Mouse (Mus musculus): Measurements from ENCODE around the gene Dner.
"Not testable (repeated sequence)": the region's sequence is repeated elsewhere in the genome, so short reads cannot be mapped to it uniquely, and the experiment has no call there.

Gene Dner

DNA sequence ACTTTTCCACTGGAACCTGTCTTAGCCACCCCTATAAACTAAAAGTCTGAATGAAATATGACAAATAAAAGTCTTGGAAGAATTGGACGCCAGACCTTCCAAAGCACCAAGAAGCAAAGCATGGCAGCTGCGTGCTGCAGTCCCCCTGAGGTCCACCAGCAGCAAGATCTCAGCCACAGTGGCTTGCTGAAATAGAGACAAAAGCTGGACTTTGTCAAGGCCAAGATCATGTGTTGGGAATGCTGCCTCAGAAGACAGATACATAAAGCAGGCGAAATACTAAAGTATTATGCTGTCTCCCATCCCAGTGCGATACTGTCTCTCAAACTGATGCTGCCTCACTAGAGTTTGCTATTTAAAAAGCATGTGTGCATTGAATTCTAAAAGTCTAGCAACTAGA, 296.9 kb downstream of the Dner start:
- no peak for DNase-seq (ENCODE audit: extremely low spot score)

DNA sequence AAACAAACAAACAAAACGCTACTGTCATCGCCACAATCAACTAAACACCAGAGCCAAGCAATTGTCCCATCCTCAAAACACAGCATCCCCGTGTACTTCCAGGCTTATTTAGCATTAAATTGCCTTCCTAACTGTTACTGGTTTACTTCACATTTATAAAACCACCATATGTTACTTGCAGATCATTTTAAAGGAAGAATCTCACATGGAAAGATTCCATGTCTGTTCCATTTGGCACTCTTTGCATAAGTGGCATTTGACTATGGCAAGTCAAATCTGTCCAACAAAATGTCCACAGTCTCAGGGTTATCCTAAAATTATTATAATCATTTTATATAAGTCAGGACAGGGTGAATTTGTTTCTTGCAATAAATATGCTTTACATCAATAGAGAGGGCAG, 299.2 kb downstream of the Dner start:
- no peak for DNase-seq (ENCODE audit: extremely low spot score)

DNA sequence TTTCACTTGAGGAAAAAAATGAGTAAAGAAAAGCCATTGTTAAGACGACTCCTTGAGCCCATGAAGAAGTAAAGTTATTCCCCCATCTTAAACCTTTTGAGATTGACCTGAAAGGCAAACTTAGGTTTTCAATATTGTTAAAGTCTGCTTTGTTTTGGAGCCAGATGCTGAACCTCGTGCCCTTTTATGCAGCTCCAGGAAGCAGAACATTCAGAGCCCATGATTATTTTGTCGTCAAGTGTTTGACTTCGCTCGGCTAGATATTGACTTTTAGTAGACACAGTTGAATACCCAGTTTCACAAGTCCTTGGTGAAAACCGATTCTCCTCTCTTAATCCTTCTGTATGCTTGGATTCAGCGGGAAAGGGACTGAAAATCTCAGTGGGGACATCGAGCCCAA, 300.1 kb downstream of the Dner start:
- DNase-seq (ENCODE audit: extremely low spot score), result no peak

DNA sequence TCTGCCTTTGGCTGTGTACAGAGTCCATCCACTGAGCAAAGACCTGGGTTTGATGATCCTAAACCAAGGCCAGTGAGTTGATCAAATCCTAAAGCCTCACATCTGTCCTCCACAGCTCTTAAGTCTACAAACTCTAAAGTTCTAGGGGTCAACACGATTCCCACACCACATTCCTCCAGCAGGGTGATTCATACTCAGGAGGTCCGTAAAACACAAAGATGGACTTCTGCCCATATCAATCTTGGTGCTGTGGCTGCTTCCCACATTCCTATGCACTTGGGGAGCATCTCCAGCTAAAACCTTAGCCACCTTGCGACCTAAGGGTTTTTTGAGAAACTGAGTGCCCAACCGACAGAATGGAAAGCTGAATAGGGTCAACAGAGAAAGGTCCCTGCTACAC, 305.1 kb downstream of the Dner start:
- DNase-seq (ENCODE audit: extremely low spot score), result no peak

DNA sequence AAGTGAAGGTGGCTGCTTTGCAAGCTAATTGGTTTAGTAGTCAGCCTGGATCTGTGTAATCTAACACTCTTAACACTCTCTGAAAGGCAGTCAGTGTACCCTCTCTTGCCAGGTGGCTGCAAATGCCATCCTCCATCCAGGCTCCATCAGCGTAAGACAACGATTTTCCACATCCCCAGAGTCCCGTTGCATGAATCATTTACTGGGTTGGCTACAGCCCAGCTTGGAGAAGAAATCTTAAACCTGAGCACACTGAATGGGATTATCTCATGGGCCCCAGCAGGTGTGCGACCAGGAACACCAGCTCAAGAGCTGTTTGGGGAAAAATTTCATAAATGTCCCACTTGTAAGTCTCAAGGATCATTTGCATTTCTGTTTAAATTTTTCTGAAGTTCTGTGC, 308.4 kb downstream of the Dner start:
- no peak for DNase-seq (ENCODE audit: extremely low spot score)

DNA sequence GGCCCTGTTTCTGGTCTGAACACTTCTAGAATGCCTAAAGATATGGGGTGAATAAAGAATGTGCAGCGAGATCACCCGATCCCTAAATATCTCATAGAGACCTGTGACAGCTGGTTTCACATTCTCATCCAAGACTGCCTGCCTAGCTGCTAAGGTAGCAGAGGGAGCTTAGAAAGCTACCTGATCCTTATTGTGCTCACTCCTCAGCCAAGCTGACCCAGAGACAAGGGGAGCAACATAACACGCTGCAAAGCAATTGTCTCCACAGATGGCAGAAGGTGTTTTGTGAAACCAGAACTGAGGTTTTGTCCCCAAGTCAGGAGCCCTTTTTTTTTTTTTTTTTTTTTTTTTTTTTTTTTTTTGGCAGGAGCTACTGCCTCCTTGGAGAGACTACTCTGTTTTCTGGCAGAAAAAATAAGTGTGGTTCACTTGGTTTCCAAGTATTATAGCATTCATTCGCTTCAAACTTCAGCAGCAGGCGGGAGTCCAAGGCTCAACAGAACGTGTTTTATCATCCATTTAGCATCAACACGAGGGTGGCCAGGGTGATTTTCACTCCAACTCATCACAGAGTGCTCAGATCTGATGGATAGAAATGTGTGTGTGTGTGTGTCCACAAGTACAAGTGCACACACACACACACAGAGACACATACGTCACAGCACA, 309.4 kb downstream of the Dner start:
- DNase-seq (ENCODE audit: extremely low spot score), result no peak

DNA sequence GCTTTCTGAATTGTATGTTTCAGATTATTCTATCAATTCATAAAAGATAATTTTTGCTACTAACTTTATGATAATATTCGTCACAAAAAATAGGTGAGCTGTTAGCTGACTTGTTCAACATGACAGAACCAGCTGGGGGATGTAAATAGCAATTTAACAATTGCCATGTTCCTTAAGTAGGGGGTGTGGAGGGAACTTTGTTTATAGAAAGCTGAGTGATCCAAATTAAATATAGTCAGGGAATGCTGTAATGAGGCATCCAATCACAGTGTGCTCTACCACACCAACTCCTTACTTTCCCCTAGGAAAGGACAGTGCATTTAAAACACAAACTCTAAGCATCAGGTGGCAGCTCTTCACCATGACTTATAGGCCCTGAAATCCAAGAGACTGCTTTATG, 313.3 kb downstream of the Dner start:
- DNase-seq (ENCODE audit: extremely low spot score), result no peak

DNA sequence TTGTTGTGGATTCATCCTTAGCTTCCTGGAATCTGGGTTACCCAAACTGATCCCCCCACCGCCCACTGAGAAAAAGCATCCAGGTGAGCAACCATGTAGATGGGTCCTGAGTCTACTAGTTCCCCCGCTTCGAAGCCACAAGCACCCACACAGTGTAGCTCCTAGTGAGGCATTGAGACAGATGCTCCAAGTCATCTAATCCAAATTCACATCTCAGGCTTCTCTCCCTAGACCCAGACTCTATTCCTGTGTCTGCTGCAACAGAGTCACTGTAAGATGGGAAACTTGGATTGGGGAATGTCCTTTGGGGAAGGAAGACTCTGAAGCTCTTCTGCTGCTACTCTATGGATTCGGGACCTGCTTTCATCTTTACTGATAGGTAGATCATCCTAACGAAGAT, 314.0 kb downstream of the Dner start:
- DNase-seq (ENCODE audit: extremely low spot score), result no peak

DNA sequence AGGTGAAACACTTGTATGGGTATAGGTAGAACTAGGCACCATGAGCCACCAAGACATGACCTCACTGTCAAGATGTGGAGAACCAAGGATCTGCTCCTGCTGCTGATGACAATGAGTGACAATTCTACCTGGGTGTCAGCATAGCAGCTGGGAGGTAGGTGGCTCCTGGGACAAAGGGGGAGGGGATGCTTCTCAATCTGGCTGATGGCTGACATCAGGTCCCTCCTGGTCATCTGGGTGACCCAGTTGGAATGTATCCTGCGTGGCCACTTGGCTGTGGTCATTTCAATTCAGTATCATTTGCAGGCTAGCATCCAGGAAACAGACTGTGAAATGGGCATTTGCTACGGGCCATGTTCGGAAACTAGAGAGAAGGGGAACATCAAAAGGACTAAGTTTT, 315.1 kb downstream of the Dner start:
- no peak for DNase-seq (ENCODE audit: extremely low spot score)

DNA sequence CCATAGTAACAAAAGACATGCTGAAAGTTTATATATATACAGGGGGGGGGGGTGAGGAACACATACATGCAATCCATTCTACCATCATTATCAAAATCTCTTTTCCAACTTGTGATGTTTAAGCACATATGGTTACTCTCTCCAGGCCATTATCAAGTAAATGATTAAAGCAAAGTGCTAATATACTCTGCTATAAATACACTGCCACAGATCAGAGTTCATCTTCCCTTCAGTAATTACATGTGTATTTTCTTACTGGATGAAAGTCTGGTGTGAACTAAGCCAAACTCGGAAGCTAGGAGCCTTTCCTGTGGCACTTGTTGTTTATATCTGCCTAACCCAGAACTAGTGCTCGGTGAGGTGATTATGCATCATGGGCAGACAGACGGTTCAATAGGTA, 328.3 kb downstream of the Dner start:
- DNase-seq (ENCODE audit: extremely low spot score), result no peak

DNA sequence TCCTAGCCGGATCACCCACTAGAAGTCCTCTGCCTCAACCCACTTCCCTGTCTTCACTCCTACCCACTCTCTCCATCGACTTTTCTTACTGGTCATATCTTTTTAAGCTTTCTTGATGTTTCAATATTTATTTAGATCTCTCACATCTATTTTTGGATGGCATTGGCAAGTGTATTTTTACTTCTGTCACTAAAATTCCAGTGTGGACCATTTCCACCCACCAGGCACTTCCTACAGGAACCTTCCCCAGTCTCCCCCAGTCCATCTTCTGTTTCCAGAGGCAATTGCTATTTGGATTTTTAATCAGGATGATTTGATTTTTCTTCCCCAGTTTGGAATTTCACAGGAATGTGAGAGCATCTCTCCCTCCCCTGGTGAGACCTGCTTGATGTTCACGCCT, 329.5 kb downstream of the Dner start:
- DNase-seq (ENCODE audit: extremely low spot score), result no peak

DNA sequence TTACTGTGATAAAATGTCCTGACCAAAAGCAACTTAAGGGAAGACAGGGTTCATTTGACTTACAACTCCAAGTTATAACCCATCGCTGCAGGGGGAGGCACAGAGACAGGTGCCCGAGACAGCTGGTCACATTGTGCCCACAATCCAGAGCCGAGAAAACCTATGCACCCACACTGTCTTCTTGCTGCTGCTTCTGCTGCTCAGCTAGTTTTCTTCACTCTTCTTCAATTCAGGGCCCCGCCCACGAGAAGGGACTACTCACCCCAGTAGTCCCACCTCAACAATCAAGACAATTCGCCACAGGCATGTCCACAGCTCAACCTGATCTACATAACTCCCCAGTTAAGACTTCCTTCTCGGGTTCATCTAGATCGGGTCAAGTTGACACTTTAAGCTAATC, 332.1 kb downstream of the Dner start, which contains the start of gene Pid1:
Gene Pid1 (minus strand): TSS at position 214 of the 400 bp plus-strand sequence.
- no peak for DNase-seq (ENCODE audit: extremely low spot score)

DNA sequence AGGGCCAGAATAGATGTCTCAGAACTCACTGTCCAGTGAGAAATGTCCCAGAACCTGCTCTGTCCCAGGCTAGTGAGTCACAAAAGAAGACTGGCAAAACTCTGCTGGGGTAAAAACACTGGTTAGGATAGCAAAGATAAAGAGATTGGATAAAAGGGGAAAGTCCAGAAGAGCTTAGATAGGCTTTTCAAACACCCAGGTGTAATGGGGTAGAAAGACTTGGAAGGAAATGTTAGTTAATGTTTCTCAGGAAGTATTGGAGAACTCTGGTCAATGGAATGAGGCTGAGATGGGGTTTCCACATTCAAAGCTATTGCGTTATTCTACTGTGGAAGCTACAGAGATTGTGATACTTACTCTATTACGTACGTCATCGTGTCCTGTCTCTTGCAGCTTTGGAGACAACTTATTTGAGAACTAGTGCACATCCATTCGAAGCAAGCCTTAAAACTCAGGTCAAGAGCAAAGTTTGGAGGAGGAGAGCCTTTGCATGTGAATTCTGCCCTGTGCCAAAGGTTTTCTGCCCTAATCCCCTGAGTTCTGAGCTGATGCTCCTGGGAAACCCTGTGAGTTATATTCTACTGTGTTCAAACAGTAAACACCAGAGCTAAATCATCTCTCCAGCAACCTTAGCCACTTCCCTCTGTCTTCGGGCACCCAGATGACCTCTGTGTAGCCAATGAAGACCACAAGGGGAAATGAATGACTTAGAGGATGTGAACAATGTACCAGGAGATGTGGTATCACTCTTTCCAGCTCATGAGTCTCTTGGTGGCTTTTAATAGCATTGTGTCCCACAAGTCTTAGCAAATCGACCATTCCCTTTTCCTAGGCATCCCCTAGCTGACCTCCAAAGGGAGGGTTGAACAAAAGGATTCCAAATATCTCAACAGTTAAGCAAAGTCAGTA, 333.1 kb downstream of the Dner start:
- no peak for DNase-seq (ENCODE audit: extremely low spot score)

DNA sequence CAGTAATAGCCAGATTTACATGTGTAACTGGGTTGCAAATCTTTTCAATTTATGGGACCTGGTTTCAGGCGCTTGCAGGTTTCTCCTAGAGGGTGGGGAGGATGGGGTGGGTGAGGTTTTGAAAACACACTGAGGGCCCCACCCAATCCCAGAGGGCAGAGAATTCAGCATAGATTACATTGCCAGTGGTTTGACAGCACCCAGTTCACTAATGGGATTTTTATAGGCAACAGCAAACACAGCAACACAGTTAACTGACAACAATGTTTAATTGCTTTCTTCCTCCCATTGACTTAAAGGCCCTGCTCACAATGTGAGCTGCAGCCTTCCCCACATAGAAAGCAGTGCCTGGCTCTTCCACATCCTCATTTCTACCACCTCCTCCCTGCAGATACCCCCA, 333.8 kb downstream of the Dner start:
- DNase-seq (ENCODE audit: extremely low spot score), result no peak

DNA sequence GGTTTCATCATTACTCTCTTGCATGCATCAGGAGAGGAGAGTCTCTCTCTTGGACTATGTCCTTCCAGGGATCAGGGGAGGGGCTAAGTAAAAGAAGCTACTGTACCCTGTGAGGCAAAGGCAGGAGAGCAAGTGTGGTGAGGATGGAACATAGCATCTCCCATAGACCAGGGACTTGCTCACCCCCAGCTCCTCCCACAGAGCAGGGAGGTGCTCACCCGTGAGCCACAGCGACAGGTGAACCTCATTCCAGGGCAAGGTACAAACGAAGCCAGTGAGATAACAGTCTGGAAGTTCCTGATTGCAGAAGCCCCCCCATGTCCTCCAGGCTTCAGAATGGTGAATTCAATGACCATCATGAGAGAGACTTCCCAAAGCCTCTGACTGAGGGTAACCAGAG, 334.6 kb downstream of the Dner start:
- no peak for DNase-seq (ENCODE audit: extremely low spot score)

DNA sequence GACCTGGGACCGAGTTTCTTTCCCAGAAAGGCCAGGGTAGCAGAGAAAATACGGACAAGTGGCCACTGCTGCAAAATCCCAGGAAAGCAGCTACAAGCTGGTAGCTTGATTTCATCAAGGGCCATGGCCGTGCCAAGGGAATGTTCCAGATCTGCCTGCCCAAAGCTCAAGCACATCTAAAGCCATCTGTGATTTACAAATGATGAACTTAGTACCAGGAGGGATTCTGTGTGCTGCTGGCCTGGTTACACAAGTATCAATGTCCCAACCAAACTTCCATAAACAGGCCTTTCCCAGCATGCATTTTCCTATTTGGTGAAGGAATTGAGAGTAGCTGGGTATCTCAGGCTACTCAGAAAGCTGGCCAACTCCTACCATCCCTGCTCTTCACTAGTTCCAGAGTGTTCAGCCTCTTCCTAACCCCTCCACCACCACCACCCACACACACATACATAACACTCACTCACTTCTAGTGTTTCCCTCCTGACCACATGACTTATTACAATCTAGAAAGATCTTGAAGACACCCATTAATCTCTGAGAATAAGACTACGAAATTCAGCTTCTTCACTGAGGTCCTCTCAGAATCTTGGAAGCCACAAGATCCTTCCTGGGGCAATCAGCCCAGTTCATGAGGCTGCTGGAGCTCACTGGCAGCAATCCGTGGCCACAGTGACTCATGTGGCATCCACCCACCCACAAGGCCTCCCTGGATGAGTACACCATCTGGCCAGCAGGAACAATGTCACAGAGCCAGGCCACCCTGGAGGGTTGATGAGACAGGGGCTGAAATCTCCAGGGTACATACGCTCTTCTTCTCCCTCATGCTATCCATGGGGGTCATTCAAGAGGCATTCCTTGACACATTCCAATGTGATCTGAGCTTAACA, 336.2 kb downstream of the Dner start:
- no peak for DNase-seq (ENCODE audit: extremely low spot score)

DNA sequence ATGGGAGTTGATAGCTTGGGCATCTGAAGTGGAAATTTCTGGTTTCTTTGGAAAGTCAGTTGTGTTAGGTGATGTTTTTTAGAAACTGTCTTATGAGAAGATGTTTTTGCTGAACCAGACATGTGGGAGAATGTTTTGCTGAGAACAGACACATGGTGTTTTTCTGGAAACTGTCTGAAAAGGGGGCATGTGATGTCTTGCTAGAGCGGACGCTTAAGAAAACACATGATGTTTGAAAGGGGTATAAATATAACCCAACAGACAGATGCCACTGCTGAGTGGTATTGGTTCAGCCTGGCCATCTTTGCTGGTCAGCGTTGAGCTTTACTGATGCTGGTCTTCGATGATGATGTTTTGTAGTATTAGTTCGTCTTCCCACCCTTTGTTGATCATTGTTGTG, 338.8 kb downstream of the Dner start:
- no peak for DNase-seq (ENCODE audit: extremely low spot score)

DNA sequence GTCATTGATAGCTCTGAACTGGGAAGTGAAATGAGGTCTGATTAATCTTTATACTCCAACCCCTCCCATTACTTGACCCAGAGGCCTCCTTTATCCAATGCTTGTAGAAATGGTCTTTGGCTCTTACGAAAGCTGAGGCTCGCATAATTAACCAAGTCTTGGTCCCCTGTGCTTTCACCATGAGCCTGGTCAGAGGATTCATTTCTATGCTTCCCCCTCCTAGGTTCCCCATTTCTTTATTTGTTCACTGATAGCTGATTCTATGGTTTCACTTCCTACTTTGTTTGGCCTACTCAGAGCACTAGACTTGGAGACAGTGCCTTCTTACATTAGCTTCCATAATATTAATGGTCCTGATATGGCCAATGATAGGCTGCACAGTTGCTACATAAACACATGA, 345.8 kb downstream of the Dner start:
- no peak for DNase-seq (ENCODE audit: extremely low spot score)

DNA sequence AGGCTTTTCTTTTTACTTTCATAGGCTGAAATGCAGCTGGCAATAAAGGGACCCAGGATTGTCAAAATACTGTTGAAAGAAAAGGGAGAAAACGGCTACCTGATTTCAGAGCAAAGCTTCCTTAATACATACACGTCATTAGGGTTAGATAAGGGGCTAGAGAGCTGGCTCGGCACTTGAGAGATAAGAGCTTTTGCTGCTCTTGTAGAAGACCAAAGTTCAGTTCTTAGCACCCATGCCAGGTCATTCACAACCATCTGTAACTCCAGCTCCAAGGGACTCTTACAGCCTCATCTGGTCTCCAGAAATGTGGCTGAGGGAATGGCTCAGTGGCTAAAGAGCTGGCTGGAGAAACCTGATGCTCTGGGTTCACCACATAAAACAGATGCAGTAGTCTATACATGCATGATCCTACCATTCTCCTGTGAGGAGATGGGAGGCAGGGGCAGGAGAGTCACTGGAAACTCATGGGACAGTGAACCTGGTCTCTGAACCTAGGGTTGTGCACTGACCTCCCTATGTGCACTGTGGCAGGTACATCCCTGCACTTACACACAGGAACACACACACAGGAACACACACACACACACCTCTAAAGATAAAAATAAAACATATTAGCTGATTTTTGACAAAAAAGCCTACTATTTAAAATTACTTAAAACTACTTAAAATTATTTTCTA, 348.1 kb downstream of the Dner start:
- no peak for DNase-seq (ENCODE audit: extremely low spot score)

DNA sequence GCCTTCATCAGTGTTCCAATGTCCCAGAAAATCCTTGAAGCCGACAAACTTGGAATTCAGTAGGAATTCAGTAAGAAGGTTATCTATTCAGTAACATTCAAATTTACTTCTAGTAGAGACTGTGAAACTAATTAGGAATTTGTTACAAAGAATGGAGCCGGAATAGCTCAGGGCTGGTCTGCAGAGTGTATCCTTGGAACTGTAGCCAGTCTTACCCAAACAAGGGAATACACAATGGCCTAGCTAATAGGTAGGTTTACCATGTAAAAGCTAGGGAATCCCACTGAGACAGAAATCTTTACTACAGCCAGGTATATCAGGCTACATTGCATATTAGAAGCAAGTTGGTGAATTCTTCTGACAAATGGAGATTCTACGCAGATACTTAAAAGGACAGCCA, 363.2 kb downstream of the Dner start:
- not testable (repeated sequence) for DNase-seq (ENCODE audit: extremely low spot score)

DNA sequence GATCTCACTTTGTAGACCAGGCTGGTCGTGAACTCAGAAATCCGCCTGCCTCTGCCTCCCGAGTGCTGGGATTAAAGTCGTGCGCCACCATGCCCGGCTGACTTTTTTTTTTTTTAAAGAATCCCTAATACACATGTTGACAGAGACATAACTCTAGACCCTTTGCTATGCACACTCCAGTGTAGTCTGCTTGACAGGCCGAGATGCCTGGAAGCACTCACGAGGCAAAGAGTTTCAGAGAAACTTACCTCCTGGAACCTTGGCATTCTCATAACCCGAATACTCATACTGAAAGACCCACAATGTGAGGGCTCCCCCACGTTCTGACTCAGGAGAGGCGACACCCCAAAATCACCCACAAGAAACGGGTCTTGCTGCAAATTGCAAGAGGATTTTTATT, 364.2 kb downstream of the Dner start:
- not testable (repeated sequence) for DNase-seq (ENCODE audit: extremely low spot score)

DNA sequence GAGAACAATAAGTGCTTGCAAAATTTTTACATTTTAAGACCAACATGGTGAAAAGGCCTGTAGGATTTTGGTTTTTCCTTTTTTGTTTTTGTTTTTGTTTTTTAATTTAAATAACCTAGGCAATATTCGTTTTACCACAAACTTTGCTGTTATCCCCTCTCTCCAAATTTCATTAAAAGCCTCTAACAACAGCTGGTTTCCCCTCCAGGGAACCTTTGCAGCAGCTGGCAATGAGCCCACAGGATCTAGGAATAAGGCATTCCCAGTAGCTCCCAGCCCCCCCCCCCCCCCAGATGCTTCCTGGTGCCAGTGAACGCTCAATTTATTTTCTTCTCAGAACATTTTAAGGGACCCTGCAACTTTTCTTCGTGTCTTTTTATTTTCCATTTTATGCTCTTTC, 370.7 kb downstream of the Dner start:
- DNase-seq (ENCODE audit: extremely low spot score), result no peak
